Mouse (Mus musculus): ENCODE data around the gene Antxr1. TPM values are rescaled to one million over a fixed set of nuclear protein-coding genes. Genes with fewer than 3 reads are reported as not detected.

The Antxr1 gene
- total RNA-seq (2021): 10 to 100 TPM; 19.4 to 19.5 TPM
- long read RNA-seq, experiment 1, partial matches to known transcripts: 0 of 2 reads
- long read RNA-seq, experiment 1, other reads (novel, unspliced or antisense): 2 of 2 reads
- long read RNA-seq, experiment 2: 0 reads

DNA sequence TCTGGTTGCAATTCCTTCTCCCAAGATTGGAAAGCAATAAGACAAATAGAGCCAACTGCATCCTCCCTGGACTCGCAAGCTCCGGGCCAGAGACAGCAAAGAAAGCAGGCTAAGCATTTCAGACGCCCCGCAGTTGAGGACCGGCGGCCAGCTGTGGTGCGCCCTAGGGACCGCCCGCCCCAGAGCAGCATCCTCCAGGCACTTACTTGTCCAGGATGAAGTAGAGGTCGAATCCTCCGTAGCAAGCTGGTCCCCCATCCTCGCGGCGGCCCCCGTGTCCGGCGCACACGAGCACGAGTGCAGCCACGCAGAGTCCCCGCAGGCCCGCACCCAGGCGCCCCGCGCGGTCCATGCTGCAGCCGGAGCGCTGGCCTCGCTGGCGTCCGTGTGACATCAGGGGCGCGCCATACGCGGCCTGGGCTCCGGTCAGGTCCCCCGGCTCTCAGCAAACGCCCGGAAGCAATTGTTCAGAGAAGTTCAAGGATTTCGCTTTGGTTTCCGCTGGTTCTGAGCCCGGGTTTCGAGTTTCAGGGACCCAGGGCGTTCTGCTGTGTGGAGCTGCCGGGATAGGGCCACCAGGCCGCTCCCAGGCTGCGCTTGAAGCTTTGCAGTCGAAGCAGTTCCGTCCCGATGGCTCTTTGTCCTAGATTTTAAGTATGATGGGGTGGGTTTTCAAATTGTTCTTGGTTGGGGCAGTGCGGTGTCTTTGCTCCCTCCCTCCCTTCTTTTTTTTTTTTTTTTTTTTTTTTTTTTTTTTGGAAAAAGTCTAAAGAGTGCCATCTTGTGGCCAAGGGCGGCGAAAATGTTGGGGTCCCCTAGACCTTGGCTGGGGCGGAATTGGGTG lies at the start of gene Antxr1:
Gene Antxr1, minus strand, starts transcription at position 731 of the 844 bp plus-strand sequence.
- intact Hi-C loops (cut with DNase I): loop anchor here (1.0 to 5.0 kb wide), 2 partner anchors 52 to 234 kb away; partner anchors contain the start of gene Gkn3

DNA sequence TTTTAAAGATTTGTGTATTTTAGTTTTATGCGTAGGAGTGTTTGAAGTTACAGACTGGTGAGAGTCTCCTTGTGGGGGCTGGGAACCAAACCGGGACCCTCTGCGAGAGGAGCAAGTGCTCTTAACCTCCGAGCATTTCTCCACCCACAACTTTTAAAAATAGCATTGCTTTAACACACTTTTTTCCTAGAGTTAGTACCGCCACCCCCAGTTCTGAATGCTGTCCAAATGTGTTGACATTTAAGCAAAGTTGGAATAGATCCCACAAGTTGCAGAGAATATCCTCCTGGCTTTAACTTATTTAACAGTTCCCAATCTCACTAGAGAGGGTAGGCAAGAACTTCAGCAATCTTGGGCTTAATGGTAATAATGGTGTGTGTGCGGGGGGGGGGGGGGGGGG lies 49.1 kb upstream of the Antxr1 start:
- intact Hi-C loops (cut with DNase I): loop anchor here (5.0 kb wide), 1 partner anchor 47 kb away; the partner anchor contains the start of gene Antxr1
- DNase-seq: no peak

More for the DNA sequence above, at the start of gene Antxr1:
- peak; percentile 61 to 68 for DNase-seq

DNA sequence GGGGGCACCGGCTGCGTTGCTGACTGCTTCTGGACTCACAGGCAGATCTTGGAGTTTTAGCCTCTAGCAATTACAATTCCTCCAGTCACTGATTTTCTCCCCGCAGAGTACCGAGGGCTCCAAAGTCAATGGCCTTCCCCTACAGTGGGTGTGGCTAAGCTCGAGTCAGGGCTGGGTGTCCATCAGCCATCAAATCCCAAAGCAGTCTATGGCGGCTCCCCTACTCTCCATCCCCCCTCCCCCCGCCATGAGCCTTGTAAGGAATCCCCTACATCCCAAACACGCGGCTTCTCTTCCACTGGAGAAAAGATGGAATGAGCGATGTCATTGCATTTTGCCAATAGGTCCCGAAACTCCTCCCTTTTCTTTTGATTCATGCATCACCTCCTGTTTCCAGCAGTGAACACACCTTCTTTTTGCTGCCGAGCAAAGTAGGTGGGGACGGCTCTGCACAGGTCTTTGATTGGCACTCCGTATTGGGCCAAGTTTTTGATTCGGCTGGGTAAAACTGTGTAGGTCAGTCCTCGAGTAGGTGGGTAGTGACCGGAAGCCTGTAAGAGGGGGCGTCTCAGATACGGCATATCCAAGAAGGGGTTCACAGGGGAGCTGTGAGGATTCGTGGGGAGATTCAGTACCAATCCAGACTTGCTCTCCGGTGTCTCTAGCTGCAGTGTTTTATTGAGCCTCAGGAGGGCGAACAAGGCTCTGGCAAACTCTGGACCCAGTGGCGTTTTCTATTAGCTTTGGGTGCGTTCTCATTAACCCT lies 48.5 kb upstream of the Antxr1 start:
- peak in 1 of 2 experiments; percentile 33 for DNase-seq
- intact Hi-C loops (cut with DNase I): no loop called here

DNA sequence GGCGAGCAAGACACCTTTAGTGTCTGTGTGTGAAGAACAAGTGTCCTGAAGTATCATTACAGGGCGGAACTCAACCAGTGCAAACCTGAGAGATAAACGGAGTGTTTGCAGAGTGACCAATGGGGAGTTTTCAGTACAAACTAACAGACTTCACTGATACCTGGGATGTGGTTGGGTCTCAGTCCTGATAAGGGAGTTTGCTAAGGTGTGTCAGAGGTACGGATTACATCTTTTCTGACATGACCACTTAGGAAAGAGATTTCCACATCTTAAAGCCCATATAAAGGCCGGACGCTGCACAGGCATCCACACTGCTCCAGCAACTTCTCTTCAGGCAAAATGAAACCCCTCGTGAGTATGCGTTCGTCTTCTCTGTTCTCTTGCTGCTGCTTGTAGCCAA lies 37.4 kb upstream of the Antxr1 start, which contains the start of gene Gkn2:
Gene Gkn2, plus strand, starts transcription at position 301 of the 400 bp plus-strand sequence.
- intact Hi-C loops (cut with DNase I): no loop called here
- no peak for DNase-seq

DNA sequence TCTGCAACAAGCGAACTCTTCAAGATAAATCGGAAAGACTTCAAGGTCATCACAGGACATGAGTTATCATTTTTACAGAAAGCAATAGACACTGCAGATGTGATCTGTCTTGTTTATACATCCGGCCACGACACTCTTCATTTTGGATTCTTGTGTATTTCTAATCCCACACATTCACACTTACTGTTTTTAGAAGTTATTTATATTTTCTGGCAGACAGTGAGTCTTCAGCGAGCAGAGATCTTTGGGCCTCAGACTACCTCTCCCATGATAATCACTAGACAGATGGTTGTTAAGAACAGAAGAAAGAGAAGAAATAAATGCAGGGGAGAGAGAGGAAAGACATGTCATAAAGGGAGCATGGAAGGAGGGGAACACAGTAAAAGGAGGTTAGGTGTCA lies 33.6 kb upstream of the Antxr1 start:
- no peak for DNase-seq
- intact Hi-C loops (cut with DNase I): no loop called here

DNA sequence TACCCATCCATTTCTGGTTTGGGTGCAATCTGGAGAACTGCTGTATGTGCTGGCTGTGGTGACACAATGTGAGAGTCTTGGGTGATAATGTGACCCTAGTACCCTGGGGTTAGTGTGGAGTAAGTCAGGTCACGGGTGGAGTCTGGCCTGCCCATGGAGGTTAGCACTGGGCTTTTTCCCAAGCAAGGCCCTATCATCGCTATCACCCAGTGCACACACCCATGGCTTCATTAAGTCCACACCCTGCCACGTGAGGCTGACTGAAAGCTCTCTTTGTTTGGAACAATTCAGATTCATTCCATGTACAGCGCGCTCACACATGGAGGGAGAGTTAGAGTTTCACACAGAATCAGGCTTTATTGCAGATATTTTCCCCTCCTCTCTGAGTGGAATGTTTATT lies 18.8 kb upstream of the Antxr1 start:
- intact Hi-C loops (cut with DNase I): no loop called here
- no peak for DNase-seq

DNA sequence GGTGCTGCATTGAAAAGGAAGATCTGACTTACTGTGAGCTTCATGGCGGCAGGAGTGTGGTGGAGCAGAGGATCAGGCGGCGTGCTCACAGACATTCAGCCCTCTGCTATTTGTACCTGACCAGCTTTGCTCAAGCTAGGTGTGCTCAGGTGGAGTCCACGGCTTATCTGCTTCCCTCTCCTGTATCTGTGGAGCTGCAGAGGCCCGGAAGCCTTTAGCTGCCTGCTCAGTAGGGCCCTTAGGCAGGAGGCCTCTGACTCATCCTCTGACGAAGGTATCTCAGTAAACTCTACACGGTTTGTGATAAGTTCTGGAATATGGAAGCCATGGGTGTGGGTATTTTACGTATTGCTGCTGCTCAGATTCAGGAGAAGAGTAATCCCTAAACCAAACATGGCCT lies 15.2 kb upstream of the Antxr1 start, which contains the start of gene Gkn1:
Gene Gkn1, minus strand, starts transcription at position 114 of the 400 bp plus-strand sequence.
- DNase-seq: no peak
- intact Hi-C loops (cut with DNase I): no loop called here

DNA sequence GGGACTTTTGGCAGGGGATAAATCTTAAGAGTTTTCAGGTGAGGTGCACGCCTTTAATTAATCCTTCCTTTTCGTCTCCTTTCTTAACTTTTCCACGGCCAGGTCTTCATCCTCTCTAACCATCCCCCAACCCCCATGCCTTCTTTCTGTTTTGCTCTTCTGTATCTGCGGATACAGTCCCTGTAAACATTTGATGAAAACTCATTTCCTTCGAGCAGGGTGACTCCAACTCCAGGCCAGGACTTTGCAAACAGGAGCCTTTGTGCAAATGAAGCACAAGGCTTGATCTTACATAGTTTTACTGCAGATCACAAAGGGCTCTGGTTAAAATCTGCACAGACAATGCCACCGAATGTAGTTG lies 294 bp upstream of the Antxr1 start:
- no peak for DNase-seq
- intact Hi-C loops (cut with DNase I): loop anchor here (1.0 to 5.0 kb wide), 2 partner anchors 51 to 235 kb away; partner anchors contain the start of gene Gkn3

DNA sequence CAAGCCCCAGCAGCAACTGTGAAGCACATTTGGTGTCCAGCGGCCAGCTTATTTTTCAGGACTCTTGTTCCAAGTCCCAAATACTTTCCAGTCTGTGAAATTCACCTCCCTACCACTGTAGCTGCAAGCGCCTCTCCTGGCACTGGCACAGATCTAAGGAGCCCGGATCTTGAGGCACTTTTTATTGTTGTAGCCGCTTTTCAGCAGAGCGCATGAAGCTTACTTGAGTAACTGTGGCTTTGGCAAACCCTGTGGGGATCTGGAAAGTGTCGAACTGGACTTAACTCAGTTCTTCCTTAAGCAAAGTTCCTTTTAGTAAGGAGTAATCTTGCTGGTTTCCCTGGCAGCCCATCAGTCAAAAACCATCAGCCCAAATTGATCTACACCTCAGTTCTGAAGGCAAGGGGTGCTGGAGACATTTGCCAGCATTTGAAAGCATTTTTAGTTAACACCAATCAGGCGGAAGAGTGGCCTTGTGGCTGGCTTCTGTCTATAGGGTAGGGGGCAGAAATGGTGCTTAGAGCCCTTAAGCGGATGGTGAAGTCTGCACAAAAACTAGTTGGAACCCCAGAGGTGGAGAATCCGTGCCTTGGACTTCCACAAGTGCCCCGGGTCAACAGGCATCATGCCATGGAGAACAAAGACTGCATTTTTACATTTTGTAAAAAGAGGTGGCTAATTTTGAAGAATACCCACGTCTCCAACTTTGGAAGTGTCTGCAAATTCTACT lies 1.1 kb downstream of the Antxr1 start:
- peak in 1 of 2 experiments; percentile 40 for DNase-seq
- intact Hi-C loops (cut with DNase I): loop anchor here (1.0 to 5.0 kb wide), 2 partner anchors 53 to 233 kb away; partner anchors contain the start of gene Gkn3

DNA sequence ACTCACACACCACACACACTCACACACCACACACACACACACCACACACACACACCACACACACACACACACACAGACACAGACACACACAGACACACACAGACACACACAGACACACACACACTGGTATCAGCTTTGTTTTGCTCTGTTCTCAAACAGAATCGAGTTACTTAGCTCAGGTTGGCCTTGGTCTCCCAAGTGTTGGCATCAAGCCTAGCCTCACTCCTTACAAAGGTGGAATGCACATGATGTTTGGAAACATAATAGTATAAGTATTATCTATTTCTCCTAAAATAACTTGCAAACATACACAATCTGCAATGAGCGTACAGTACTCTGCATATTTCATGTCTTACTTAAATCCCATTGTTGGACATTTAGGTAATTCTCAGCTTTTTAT lies 3.2 kb downstream of the Antxr1 start:
- DNase-seq: no peak
- intact Hi-C loops (cut with DNase I): no loop called here

DNA sequence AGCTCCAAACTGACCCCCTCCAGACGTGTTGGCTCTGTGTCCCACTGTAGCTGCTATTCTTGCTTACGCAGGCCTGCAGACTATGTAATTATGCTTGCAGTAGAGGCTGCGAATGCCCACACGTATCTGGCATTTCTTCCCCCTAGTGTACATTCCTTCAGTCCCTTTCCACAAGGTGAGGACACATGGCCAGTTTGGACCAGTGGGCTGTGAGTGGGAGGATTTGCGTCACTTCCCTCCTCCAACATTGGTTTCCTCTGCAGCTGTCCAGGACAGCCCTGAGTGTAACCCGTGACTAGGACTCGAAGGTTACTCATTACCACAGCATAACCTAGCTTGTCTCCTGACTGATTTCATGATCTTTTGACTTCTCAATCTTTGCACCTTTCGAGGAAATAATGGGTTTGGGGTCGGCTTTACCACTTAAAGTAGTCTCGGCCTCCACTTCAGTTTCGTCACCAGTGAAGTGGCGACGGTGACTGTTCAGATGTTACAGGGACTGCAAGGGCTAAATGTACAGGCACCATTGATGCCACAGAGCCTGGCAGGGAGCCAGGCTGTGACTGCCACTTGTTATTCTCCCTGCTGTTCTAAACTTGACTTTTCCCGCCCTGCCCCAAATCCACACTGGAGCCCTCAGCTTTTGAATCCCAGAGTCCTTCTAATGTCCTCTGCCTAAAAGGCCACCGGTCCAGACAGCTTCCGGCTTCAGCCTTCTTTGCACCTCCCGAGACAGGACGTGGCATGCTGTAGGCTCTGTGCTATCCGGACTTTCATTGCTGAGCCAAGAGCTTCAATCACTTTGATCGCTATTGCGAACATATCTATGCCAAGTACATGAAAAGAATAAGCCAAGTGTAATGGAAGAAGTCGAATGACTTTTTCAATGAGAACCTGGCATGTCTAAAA lies 7.1 kb downstream of the Antxr1 start:
- DNase-seq: no peak
- intact Hi-C loops (cut with DNase I): no loop called here

DNA sequence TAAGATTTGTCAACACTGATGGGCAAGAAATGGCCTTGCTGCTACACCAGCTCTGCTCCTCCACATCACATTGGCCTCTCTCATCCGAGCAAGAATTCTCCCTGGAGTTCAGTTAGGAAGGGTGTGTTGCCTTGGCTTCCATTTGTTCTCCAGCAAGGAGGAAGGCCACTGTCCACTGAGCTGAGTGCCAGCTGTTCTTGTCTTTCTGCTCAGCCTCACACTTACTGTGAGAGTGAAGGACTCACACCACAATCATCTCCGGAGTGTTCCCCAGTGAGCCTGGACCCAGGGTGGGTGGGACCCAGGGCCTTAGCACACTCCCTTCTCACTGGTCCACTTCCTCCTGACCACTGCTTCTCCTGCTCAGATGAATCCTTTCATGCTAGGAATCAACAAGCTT lies 8.7 kb downstream of the Antxr1 start:
- intact Hi-C loops (cut with DNase I): no loop called here
- DNase-seq: no peak

DNA sequence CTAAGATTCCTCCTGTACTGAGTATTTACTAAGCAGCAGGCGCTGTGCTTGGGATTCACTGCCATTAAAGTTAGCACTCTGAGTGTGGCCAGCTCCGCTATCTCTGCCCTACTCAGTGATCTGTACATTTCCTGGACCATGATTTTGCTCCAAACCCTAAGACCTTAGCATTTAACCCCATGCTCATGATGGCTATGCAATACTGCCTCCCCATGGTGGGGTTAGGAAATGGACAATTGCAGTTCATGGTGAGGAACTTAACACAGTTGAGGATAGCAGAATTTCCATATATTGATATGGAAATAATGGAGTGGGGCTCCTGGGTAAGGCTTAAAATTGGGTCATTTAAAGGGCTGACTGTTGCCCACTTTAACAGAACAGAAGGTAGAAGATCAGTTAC lies 12.2 kb downstream of the Antxr1 start:
- intact Hi-C loops (cut with DNase I): loop anchor here (1.0 kb wide), 1 partner anchor 222 kb away; no protein-coding TSS in a partner anchor
- peak in 1 of 2 experiments; percentile 59 for DNase-seq

DNA sequence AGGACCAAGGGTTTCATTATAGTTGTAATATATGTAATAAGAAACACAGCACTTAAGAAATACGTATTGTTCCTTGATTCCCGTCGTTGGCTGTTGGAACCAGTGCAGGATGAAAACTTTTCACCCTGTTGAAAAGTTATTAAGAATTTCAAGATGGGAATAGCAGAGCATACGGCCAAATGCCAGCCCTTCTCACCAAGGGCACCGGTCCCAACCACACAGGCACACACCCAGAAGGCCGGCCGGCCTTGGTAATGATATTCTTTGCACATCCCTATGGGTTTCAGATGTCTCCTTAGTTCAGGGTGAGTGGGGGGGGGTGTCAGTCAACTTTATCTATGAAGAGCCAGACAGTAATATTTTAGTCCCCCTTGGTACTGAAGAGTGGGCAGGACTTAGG lies 17.0 kb downstream of the Antxr1 start:
- intact Hi-C loops (cut with DNase I): no loop called here
- no peak for DNase-seq

DNA sequence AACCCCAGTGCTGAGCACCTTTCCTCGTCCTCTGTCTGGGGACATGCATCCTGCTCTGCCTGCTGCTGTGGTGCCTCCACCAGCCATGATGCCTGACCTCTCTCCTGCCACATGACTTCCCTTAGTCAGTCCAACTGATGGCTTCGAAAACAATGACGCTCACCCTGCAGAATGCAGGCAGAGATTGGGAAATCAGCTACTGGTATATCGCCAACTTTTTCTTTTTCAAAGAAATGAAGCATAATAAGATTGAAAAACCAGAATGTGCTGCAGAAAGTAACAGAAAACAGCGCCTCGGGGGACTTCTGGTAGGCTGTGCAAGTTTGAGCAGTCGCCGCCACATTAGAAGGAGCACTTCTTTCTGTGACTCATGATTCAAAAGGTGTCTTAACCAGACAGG lies 18.7 kb downstream of the Antxr1 start:
- intact Hi-C loops (cut with DNase I): no loop called here
- DNase-seq: peak in 1 of 2 experiments; percentile 42

DNA sequence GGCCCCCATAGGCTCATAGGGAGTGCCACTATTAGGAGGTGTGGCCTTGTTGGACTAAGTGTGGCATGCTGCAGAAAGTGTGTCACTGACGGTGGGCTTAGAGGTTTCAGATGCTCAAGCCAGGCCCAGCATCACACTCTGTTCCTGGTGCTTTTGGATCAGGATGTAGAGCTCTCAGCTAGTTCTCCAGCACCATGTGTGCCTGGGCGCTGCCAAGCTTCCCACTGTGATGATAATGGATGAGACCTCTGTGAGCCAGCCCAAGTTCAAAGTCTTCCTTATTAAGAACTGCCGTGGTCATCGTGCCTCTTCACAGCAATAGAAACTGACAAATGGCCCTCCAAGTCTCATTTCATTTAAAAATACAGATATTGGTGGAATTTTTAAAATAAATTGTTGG lies 22.9 kb downstream of the Antxr1 start:
- intact Hi-C loops (cut with DNase I): no loop called here
- DNase-seq: no peak

DNA sequence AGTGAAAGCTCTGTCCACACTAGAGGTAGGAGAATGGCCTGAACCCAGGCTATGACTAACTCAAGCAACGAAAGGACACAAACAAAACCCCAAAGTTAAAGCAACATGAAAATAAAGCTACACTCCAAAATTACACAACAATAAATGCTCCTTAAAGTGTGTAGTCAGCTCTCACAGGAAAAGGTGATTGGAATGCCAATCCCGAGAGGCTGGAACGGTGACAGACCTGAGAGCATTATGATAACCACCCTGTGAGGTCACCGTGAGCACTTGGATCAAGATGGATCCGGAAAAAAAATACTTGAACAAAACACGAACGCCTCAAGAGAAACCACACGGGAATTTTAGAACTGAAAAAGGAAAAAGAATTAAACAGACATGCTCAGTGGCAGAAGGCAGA lies 31.1 kb downstream of the Antxr1 start:
- DNase-seq: no peak
- intact Hi-C loops (cut with DNase I): no loop called here

DNA sequence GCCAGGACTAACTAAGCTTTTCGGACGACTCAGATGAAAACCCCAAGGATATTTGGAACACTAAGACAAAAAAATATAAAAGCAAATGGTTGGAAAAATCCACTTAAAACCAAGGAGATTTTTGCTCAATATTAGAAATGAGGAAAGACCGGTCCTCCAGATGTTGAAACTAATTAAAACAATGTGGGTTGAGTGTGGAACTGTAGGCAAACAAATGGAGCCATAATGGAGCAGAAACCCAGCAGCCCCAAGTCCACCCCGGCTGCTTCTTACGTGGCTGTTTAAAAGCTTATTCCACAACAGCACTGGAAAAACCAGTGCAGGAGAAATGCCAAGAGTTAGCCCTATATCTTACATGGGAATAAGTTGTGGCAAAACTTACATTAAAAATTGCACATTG lies 32.9 kb downstream of the Antxr1 start:
- intact Hi-C loops (cut with DNase I): no loop called here
- no peak for DNase-seq

DNA sequence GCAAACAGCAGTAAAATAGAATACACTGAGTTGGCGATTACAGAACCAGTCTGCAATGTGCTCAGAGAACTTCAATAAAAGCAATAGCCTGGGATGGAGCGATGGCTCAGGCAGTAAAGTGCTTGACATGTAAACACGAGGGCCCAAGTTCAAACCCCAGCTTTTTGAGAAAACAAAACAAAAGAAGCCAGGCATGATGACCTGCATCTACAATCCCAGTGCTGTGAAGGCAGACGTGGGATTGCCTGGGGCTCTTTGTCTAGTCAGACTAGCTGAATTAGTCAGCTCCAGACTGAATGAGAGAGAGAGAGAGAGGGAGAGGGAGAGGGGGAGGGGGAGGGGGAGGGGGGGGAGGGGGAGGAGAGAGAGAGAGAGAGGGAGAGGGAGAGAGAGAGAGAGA lies 33.6 kb downstream of the Antxr1 start:
- intact Hi-C loops (cut with DNase I): no loop called here
- no peak for DNase-seq

Data from heart, postnatal 14 days (tissue).